Mouse (Mus musculus): ENCODE data around the gene Cacng1. TPM values are rescaled to one million over a fixed set of nuclear protein-coding genes. Genes with fewer than 3 reads are reported as not detected.

Gene Cacng1
- polyA plus RNA-seq, 2 experiments, result 13.1 to 14.4 TPM

- H3K4me2 ChIP-seq (replicated peaks; ENCODE audit: low read depth, low read length, severe bottlenecking), result no peak overlapping the region
- H3K4me1 ChIP-seq (ENCODE audit: control insufficient read depth, insufficient read depth, low read length), result no peaks in the 10 kb centered on the region
- H3K27me3 ChIP-seq (ENCODE audit: control insufficient read depth, insufficient read depth, low read length), result no peaks in the 10 kb centered on the region
- no peak for ATAC-seq (ENCODE audit: low FRiP score, low read depth)
- no peaks in the 10 kb centered on the region for H3K36me3 ChIP-seq (ENCODE audit: control insufficient read depth, insufficient read depth, low read length)
- no peak overlapping the region for H3K27ac ChIP-seq (replicated peaks; ENCODE audit: low read depth, low read length)
- no peak for DNase-seq (ENCODE audit: low spot score)
- no peaks in the 10 kb centered on the region for H3K9me3 ChIP-seq (ENCODE audit: control insufficient read depth, low read length)
- no peak for TF ChIP-seq POLR2A (IDR thresholded peaks at IDR 0.05; ENCODE audit: borderline replicate concordance, extremely low read depth, insufficient read depth, insufficient read length)
- H3K9ac ChIP-seq (ENCODE audit: low read depth, low read length, severe bottlenecking), result no peak overlapping the region
- 88% methylated on average over 5 of the region's 5 CpGs for WGBS
- H3K4me3 ChIP-seq (replicated peaks; ENCODE audit: low read length), result no peak overlapping the region
Measured at GRCm38 (mm10) chr11:107749114-107749513, 32.8 kb upstream of the Cacng1 start.

- no peak for ATAC-seq (ENCODE audit: low FRiP score, low read depth)
- WGBS, result 74% methylated on average over 5 of the region's 5 CpGs
- H3K4me2 ChIP-seq (replicated peaks; ENCODE audit: low read depth, low read length, severe bottlenecking), result no peak overlapping the region
- no peaks in the 10 kb centered on the region for H3K36me3 ChIP-seq (ENCODE audit: control insufficient read depth, insufficient read depth, low read length)
- no peaks in the 10 kb centered on the region for H3K4me1 ChIP-seq (ENCODE audit: control insufficient read depth, insufficient read depth, low read length)
- no peaks in the 10 kb centered on the region for H3K27me3 ChIP-seq (ENCODE audit: control insufficient read depth, insufficient read depth, low read length)
- H3K9me3 ChIP-seq (ENCODE audit: control insufficient read depth, low read length), result no peaks in the 10 kb centered on the region
- TF ChIP-seq POLR2A (IDR thresholded peaks at IDR 0.05; ENCODE audit: borderline replicate concordance, extremely low read depth, insufficient read depth, insufficient read length), result no peak
- no peak overlapping the region for H3K4me3 ChIP-seq (replicated peaks; ENCODE audit: low read length)
- H3K9ac ChIP-seq (ENCODE audit: low read depth, low read length, severe bottlenecking), result no peak overlapping the region
- no peak for DNase-seq (ENCODE audit: low spot score)
- no peak overlapping the region for H3K27ac ChIP-seq (replicated peaks; ENCODE audit: low read depth, low read length)
Measured at GRCm38 (mm10) chr11:107748243-107749035, 32.1 kb upstream of the Cacng1 start.

- H3K4me3 ChIP-seq (replicated peaks; ENCODE audit: low read length), result no peak overlapping the region
- H3K36me3 ChIP-seq (ENCODE audit: control insufficient read depth, insufficient read depth, low read length), result no peaks in the 10 kb centered on the region
- no peak overlapping the region for H3K9ac ChIP-seq (ENCODE audit: low read depth, low read length, severe bottlenecking)
- DNase-seq (ENCODE audit: low spot score) (no peak), ATAC-seq (ENCODE audit: low FRiP score, low read depth) (no peak)
- no peaks in the 10 kb centered on the region for H3K4me1 ChIP-seq (ENCODE audit: control insufficient read depth, insufficient read depth, low read length)
- WGBS, result 40% methylated on average over 3 of the region's 3 CpGs
- H3K4me2 ChIP-seq (replicated peaks; ENCODE audit: low read depth, low read length, severe bottlenecking), result no peak overlapping the region
- no peaks in the 10 kb centered on the region for H3K9me3 ChIP-seq (ENCODE audit: control insufficient read depth, low read length)
- no peaks in the 10 kb centered on the region for H3K27me3 ChIP-seq (ENCODE audit: control insufficient read depth, insufficient read depth, low read length)
- H3K27ac ChIP-seq (replicated peaks; ENCODE audit: low read depth, low read length), result no peak overlapping the region
- no peak for TF ChIP-seq POLR2A (IDR thresholded peaks at IDR 0.05; ENCODE audit: borderline replicate concordance, extremely low read depth, insufficient read depth, insufficient read length)
Measured at GRCm38 (mm10) chr11:107743100-107743499, 26.8 kb upstream of the Cacng1 start.

- no peak for ATAC-seq (ENCODE audit: low FRiP score, low read depth)
- Histone ChIP-seq H3K9ac (ENCODE audit: low read depth, low read length, severe bottlenecking) (no peak overlapping the region), H3K36me3 (ENCODE audit: control insufficient read depth, insufficient read depth, low read length) (peaks cover 11% of the 10 kb centered on the region), H3K4me2 (replicated peaks; ENCODE audit: low read depth, low read length, severe bottlenecking) (no peak overlapping the region), H3K4me3 (replicated peaks; ENCODE audit: low read length) (no peak overlapping the region), H3K27me3 (ENCODE audit: control insufficient read depth, insufficient read depth, low read length) (no peaks in the 10 kb centered on the region), H3K27ac (replicated peaks; ENCODE audit: low read depth, low read length) (no peak overlapping the region), H3K4me1 (ENCODE audit: control insufficient read depth, insufficient read depth, low read length) (no peaks in the 10 kb centered on the region), H3K9me3 (ENCODE audit: control insufficient read depth, low read length) (no peaks in the 10 kb centered on the region)
- no peak for TF ChIP-seq POLR2A (IDR thresholded peaks at IDR 0.05; ENCODE audit: borderline replicate concordance, extremely low read depth, insufficient read depth, insufficient read length)
- WGBS, result 81% methylated on average over 20 of the region's 20 CpGs
- no peak for DNase-seq (ENCODE audit: low spot score)
Measured at GRCm38 (mm10) chr11:107738418-107739099, 22.2 kb upstream of the Cacng1 start.

- peaks cover 11% of the 10 kb centered on the region for H3K36me3 ChIP-seq (ENCODE audit: control insufficient read depth, insufficient read depth, low read length)
- no peaks in the 10 kb centered on the region for H3K9me3 ChIP-seq (ENCODE audit: control insufficient read depth, low read length)
- no peak overlapping the region for H3K4me2 ChIP-seq (replicated peaks; ENCODE audit: low read depth, low read length, severe bottlenecking)
- H3K27me3 ChIP-seq (ENCODE audit: control insufficient read depth, insufficient read depth, low read length), result no peaks in the 10 kb centered on the region
- ATAC-seq (ENCODE audit: low FRiP score, low read depth), result no peak
- H3K4me1 ChIP-seq (ENCODE audit: control insufficient read depth, insufficient read depth, low read length), result no peaks in the 10 kb centered on the region
- H3K27ac ChIP-seq (replicated peaks; ENCODE audit: low read depth, low read length), result no peak overlapping the region
- H3K4me3 ChIP-seq (replicated peaks; ENCODE audit: low read length), result no peak overlapping the region
- no peak for TF ChIP-seq POLR2A (IDR thresholded peaks at IDR 0.05; ENCODE audit: borderline replicate concordance, extremely low read depth, insufficient read depth, insufficient read length)
- no peak for DNase-seq (ENCODE audit: low spot score)
- WGBS, result 83% methylated on average over 6 of the region's 6 CpGs
- H3K9ac ChIP-seq (ENCODE audit: low read depth, low read length, severe bottlenecking), result no peak overlapping the region
Measured at GRCm38 (mm10) chr11:107737886-107738285, 21.6 kb upstream of the Cacng1 start.

Measured in limb, embryonic 14.5 days (tissue).